Mouse (Mus musculus): ENCODE results near the gene Afmid. TPM values are rescaled to one million over a fixed set of nuclear protein-coding genes. Genes with fewer than 3 reads are reported as not detected.
A peak's percentile ranks its signal among the peaks of the same experiment; 100 is the strongest.

The Afmid gene
- polyA plus RNA-seq, 1 experiment = 19.2 TPM

DNA sequence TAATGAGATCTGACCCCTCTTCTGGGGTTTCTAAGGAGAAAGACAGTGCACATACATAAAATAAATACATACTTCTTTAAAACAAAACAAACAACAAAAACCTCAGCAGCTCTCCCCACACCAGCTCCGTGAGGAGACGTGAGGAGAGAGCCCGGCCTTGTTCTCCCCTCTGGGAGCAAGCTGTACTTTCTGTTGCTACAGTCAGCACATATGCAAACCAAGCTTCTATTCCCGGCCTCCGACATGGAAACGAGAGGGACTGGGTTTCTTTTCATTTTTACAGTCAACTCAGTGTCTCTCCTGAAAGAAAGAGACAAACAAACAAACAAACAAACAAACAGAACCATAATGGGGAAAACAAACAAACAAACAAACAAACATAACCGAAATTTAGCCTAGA lies 25.7 kb upstream of the Afmid start:
- WGBS = 92% methylated on average over 7 of the region's 7 CpGs
- no peak overlapping the region for H3K4me3 ChIP-seq (ENCODE audit: extremely low read depth, insufficient read depth, insufficient read length)
- no peaks in the 10 kb centered on the region for H3K36me3 ChIP-seq (ENCODE audit: control insufficient read depth, insufficient read depth, low read length)
- no peaks in the 10 kb centered on the region for H3K27me3 ChIP-seq (ENCODE audit: control insufficient read depth, insufficient read depth, low read length)
- H3K27ac ChIP-seq (ENCODE audit: insufficient read depth, low read length) = peak overlapping the region; percentile 91
- no peak for TF ChIP-seq CTCF (IDR thresholded peaks at IDR 0.05; ENCODE audit: extremely low read depth, insufficient read depth, insufficient read length, insufficient replicate concordance)
- TF ChIP-seq POLR2A (IDR thresholded peaks at IDR 0.05; ENCODE audit: low read depth, low read length) = no peak
- no peak for DNase-seq (ENCODE audit: low read depth in 1 of 2, low spot score in 2 of 2)
- H3K4me1 ChIP-seq (ENCODE audit: control insufficient read depth, insufficient read depth, insufficient read length) = peaks cover 33% of the 10 kb centered on the region

DNA sequence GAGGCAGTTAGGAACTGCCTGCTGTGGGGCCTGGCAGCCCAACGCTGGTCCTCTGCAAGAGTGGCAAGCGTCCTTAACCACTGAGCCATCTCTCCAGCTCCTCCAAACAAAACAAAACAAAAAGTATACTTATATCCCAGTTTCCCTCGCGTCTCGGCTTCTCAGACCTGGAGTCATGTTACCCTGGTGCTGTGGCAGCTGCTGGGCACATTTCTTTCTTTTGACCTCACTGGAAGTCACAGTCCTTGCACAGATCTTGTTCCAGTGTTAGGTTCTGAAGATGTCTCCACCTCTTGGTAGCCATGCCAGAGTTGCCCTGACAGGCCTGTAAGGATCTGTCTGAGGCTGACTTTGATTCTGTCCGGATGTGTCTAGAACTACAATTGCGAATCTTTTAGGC lies 24.1 kb upstream of the Afmid start:
- Histone ChIP-seq H3K27ac (ENCODE audit: insufficient read depth, low read length) (no peak overlapping the region), H3K4me3 (ENCODE audit: extremely low read depth, insufficient read depth, insufficient read length) (no peak overlapping the region)

DNA sequence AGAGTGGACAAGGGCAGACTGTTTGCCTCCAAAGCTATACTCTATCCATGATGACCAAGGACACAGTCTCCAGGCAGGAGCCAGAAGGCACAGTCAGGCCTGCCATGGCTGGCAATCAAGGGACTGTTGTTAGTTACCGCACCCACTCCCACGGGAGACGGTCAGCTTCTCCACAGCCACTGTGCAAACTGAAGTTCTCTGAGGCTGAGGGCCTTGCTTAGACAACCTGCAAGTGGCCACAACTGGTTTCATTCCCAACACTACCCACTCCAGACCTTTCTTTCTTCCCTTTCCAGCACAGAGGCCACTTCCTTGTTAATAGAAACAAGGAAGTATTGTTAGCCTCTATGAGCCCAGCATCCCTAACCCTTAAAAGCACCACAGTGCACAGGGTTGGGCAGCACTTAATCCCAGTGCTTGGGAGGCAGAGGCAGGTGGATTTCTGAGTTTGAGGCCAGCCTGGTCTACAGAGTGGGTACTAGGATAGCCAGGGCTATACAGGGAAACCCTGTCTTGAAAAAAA lies 22.5 kb upstream of the Afmid start:
- H3K27ac ChIP-seq (ENCODE audit: insufficient read depth, low read length) = peak overlapping the region; percentile 4; the same call in 1 of the 2 replicates
- 92% methylated on average over 3 of the region's 3 CpGs for whole genome bisulfite sequencing

More for the DNA sequence above, 24.1 kb upstream of the Afmid start:
- TF ChIP-seq CTCF (IDR thresholded peaks at IDR 0.05; ENCODE audit: extremely low read depth, insufficient read depth, insufficient read length, insufficient replicate concordance) (no peak), POLR2A (IDR thresholded peaks at IDR 0.05; ENCODE audit: low read depth, low read length) (no peak)
- no peaks in the 10 kb centered on the region for H3K27me3 ChIP-seq (ENCODE audit: control insufficient read depth, insufficient read depth, low read length)
- H3K4me1 ChIP-seq (ENCODE audit: control insufficient read depth, insufficient read depth, insufficient read length) = peaks cover 25% of the 10 kb centered on the region
- DNase-seq (ENCODE audit: low read depth in 1 of 2, low spot score in 2 of 2) = no peak
- H3K36me3 ChIP-seq (ENCODE audit: control insufficient read depth, insufficient read depth, low read length) = no peaks in the 10 kb centered on the region
- 94% methylated on average over 7 of the region's 7 CpGs for WGBS

DNA sequence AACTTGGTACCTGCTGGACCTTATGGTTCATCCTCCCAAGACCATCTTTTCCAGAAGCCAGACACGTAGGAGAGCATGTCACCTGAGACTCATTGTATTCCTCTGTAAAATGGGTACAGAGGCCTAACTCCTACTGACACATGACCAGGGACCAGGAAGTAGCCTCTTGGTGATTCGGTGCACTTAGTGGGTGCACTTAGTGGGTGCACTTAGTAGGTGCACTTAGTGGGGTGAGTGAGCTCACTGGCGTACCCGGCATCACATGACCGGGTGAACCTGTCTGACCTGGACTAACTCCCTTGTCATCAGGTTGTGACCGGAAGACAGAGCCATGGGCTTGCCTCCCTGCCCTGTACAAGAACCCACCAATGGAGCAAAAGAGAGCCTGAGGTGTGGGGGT lies 18.9 kb upstream of the Afmid start:
- Histone ChIP-seq H3K27ac (ENCODE audit: insufficient read depth, low read length) (no peak overlapping the region), H3K4me1 (ENCODE audit: control insufficient read depth, insufficient read depth, insufficient read length) (peaks cover 7% of the 10 kb centered on the region; the same call in 1 of the 2 replicates), H3K27me3 (ENCODE audit: control insufficient read depth, insufficient read depth, low read length) (no peaks in the 10 kb centered on the region), H3K4me3 (ENCODE audit: extremely low read depth, insufficient read depth, insufficient read length) (no peak overlapping the region), H3K36me3 (ENCODE audit: control insufficient read depth, insufficient read depth, low read length) (no peaks in the 10 kb centered on the region)
- WGBS = 95% methylated on average over 6 of the region's 6 CpGs
- TF ChIP-seq POLR2A (IDR thresholded peaks at IDR 0.05; ENCODE audit: low read depth, low read length) (no peak), CTCF (IDR thresholded peaks at IDR 0.05; ENCODE audit: extremely low read depth, insufficient read depth, insufficient read length, insufficient replicate concordance) (no peak)
- no peak for DNase-seq (ENCODE audit: low read depth in 1 of 2, low spot score in 2 of 2)

More for the DNA sequence above, 22.5 kb upstream of the Afmid start:
- no peak for TF ChIP-seq POLR2A (IDR thresholded peaks at IDR 0.05; ENCODE audit: low read depth, low read length)
- TF ChIP-seq CTCF (IDR thresholded peaks at IDR 0.05; ENCODE audit: extremely low read depth, insufficient read depth, insufficient read length, insufficient replicate concordance) = no peak
- Histone ChIP-seq H3K36me3 (ENCODE audit: control insufficient read depth, insufficient read depth, low read length) (no peaks in the 10 kb centered on the region), H3K4me3 (ENCODE audit: extremely low read depth, insufficient read depth, insufficient read length) (no peak overlapping the region), H3K4me1 (ENCODE audit: control insufficient read depth, insufficient read depth, insufficient read length) (peaks cover 12% of the 10 kb centered on the region), H3K27me3 (ENCODE audit: control insufficient read depth, insufficient read depth, low read length) (no peaks in the 10 kb centered on the region)
- no peak for DNase-seq (ENCODE audit: low read depth in 1 of 2, low spot score in 2 of 2)

DNA sequence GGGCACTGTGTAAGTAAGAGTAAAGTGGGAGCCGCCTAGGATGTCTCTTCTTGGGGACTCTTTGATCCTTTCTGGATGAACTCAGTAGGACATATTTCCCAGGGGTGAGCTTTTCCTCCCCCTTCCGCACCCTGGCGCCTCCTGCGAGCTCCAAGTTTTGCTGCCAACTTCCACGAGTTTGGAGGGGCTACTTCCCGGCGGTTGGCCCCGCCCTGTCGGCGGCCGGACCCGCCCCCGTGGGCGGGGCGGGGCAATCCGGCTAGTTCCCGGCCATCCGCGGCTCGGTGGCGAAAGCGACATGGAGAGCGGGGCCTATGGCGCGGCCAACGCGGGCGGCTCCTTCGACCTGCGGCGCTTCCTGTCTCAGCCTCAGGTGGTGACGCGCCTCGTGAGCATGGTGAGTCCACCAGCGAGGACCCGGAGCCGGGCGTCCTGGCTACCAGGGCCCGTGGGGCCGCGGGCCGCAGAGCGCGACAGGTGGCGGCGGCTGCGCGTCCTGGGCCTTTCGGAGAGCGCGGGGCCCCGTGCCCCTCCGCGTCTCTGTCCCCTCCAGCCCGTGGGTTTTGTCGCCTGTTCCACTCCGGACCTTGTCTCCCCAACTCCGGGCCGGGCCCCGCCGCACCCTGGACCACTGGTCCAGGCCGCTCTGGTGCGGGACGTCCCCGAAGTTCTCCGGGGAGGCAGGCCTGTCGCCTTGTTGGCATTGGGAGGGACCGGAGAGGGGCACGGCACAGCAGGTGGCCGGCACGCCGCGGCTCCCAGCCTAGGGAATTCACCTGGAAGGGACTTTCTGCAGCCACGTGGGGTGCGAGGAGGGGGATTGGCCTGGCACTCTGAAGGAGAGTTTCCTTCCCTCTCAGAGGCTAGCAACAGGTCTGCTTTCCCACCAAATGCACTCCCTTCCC lies 16.1 kb upstream of the Afmid start, which contains the start of the genes Gm20708 and Syngr2:
Gm20708 (plus strand) TSS at position 262 of the 905 bp plus-strand sequence.
Syngr2 (plus strand) TSS at position 262 of the 905 bp plus-strand sequence.
- under 1% methylated on average over 75 of the region's 75 CpGs for WGBS
- H3K27ac ChIP-seq (ENCODE audit: insufficient read depth, low read length) = peak within 1 kb of the TSS; percentile 56
- peak; percentile 39 to 67 for DNase-seq (ENCODE audit: low read depth in 1 of 2, low spot score in 2 of 2)

DNA sequence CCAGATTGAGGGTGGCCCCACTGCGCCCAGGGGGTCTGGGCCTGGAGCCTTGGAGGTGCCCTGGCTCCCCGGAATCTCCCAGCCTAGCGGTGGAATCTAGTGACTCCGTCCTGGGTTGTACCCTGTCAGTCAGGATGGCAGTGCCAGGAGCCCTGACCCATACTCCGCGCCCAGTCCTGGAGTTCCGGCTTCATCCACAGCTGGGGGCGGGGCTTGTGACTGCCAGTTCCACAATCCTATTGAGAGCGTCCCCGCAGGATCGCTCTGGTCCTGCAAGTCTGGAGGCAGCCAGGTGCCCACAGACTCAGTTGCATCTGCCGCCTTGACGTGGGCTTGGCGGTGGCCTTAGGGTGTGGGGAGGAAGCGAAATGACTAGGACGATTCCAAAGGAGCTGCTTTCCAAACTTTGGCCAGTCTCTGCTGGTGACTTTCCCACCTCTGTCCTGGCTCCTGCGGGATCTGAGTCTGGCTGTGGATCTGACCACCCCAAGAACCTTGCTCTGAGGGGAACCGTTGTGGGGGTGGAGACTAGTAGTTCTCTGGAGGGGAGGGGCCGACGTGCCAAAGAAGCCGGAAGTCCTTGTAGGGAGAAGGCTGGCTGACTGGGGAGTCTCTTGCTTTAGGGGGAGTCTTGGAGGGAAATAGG lies 15.2 kb upstream of the Afmid start:
- Histone ChIP-seq H3K4me3 (ENCODE audit: extremely low read depth, insufficient read depth, insufficient read length) (peak overlapping the region; percentile 92), H3K4me1 (ENCODE audit: control insufficient read depth, insufficient read depth, insufficient read length) (peaks cover 5% of the 10 kb centered on the region; the same call in 1 of the 2 replicates), H3K27me3 (ENCODE audit: control insufficient read depth, insufficient read depth, low read length) (no peaks in the 10 kb centered on the region), H3K27ac (ENCODE audit: insufficient read depth, low read length) (peak overlapping the region; percentile 56), H3K36me3 (ENCODE audit: control insufficient read depth, insufficient read depth, low read length) (peaks cover 16% of the 10 kb centered on the region)
- TF ChIP-seq CTCF (IDR thresholded peaks at IDR 0.05; ENCODE audit: extremely low read depth, insufficient read depth, insufficient read length, insufficient replicate concordance) (no peak), POLR2A (IDR thresholded peaks at IDR 0.05; ENCODE audit: low read depth, low read length) (no peak)
- WGBS = under 1% methylated on average over 21 of the region's 21 CpGs
- DNase-seq (ENCODE audit: low read depth in 1 of 2, low spot score in 2 of 2) = peak; percentile 63 to 78

More for the DNA sequence above, 16.1 kb upstream of the Afmid start, which contains the start of the genes Gm20708 and Syngr2:
- peak within 1 kb of the TSS; percentile 92 for H3K4me3 ChIP-seq (ENCODE audit: extremely low read depth, insufficient read depth, insufficient read length)
- no peaks in the 10 kb centered on the region for H3K27me3 ChIP-seq (ENCODE audit: control insufficient read depth, insufficient read depth, low read length)
- TF ChIP-seq CTCF (IDR thresholded peaks at IDR 0.05; ENCODE audit: extremely low read depth, insufficient read depth, insufficient read length, insufficient replicate concordance) (no peak), POLR2A (IDR thresholded peaks at IDR 0.05; ENCODE audit: low read depth, low read length) (peak; percentile 20)
- peaks cover 5% of the 10 kb centered on the region; the same call in 1 of the 2 replicates for H3K4me1 ChIP-seq (ENCODE audit: control insufficient read depth, insufficient read depth, insufficient read length)
- H3K36me3 ChIP-seq (ENCODE audit: control insufficient read depth, insufficient read depth, low read length) = peaks cover 11% of the 10 kb centered on the region
